Mouse (Mus musculus) spleen, postnatal 4 days (tissue): ENCODE measurements at regions not wholly inside any gene's neighbourhood (a gene's known extent, or its start where the extent isn't known, plus 50 kb on each side); places are given as distances from the start of the nearest gene placed in this dataset.
"Not testable (repeated sequence)": the region's sequence is repeated elsewhere in the genome, so short reads cannot be mapped to it uniquely, and the experiment has no call there.

ENCODE experiments used
- DNase-seq, 2 experiments: peaks; one replicate each; pipeline ENCODE4 v3.0.0; 2022; ENCODE audit warnings: low spot score in 2 of 2

DNA sequence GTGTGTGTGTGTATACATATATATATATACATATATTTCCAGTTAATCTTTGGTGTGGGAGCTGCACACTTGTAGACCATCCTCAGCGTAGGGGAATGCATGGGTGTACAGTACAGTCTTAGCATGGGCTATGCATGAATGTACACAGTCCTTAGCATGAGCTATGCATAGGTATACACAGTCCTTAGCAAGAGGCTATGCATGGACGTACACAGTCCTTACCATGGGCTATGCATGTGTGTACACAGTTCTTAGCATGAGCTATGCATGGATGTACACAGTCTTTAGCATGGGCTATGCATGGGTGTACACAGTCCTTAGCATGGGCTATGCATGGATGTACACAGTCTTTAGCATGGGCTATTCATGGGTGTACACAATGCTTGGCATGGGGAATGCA is 70.5 kb downstream of the Rchy1 start:
- no peak for DNase-seq

DNA sequence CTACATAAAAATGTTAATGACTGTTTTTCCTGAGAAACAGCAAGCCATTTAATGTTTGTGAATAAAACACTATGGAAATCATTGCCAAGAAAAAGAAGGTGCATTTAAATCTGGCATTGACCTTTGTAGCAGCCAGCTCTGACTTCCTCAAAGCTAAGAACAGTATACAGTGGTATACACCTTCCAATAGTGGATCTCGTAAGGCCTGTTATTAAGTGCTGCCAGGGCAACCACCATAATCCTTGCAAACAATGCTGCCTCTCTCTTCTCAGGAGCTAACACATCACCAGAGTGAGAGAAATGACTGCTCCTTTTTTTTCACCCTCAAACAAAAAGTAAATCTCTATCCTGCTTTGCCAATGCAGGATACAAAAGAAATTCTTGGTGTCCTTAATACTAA is 81.1 kb downstream of the Rchy1 start:
- no peak for DNase-seq

DNA sequence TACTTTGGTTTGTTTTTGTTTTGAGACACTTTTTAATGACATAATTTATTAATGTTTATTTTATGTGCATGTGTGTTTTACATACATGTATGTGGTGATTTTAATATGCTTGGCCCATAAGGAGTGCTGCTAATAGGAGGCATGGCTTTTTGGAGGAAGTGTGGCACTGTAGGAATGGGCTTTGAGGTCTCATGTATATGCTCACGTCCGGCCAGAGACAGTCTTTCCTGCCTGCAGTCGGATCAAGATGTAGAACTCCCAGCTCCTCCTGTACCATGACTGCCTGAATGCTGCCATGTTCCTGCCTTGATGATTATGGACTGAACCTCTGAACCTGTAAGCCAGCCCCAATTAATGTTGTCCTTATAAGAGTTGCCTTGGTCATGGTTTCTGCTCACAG is 82.6 kb downstream of the Rchy1 start:
- no peak for DNase-seq

DNA sequence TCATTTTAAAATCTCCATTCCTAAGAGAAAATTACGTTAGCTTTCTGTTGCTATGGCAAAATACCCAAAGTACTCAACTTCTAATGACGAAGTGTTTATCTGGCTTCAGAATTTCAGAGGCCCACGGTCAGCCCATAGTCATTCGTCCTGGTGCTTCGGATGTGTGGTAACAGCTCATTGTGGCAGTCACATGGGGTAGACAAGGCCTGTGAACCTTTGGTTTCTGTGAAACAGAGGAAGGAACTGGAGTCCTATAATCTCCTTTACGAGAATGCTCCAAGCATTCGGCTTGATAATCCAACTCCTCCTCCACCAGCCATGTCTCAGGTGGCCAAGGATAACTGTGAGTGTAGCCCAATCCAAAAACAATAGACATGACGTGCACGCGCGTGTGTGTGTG is 84.2 kb downstream of the Rchy1 start:
- DNase-seq: no peak

DNA sequence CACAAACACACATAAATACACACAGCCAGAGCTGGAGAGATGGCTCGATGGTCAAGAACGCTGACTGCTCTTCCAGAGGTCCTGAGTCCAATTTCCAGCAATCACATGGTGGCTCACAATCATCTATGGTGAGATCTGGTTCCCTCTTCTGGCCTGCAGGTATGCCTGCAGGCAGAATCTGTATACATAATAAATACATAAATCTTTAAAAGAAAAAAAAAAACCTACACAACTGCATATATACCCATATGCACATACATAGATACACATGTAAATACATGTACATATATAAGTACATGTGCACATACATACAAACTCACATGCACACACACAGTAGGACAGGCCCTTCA is 86.2 kb downstream of the Rchy1 start:
- no peak for DNase-seq

DNA sequence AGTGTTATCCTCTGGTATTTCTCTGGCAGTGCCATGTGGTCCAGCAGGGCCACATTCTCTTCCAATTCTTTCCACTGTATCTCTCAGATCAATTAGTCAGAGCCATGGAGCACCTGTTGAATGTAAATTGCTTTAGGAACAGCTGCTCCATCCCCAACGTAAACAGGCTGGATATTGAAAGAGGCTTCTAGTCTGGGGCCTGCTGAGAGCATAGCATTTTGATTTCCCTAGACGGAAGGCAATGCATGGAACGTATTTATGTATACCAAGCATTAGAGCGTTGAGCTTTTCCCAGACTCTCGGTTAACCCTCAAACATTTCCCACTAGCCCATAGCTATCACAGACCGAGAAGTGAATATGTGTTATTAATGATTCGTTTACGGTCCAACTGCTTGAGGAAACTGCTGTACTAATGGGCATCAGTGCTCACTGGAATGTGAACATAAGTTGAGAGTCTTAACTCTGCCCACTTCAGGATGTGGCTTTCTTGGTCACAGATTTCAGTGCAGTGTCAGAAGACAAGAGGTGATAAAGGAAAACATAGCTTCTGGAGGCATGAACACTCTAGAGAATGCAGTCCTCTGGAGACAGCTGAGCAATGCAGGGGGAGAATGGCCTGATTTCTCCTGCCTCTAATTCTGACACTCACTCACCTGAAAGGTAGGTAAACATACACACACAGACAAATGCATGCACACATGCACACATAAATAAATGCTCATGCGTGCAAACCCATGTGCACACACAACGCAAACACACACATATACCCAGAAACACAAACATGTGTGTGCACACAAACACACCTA is 86.8 kb downstream of the Rchy1 start:
- DNase-seq: no peak

DNA sequence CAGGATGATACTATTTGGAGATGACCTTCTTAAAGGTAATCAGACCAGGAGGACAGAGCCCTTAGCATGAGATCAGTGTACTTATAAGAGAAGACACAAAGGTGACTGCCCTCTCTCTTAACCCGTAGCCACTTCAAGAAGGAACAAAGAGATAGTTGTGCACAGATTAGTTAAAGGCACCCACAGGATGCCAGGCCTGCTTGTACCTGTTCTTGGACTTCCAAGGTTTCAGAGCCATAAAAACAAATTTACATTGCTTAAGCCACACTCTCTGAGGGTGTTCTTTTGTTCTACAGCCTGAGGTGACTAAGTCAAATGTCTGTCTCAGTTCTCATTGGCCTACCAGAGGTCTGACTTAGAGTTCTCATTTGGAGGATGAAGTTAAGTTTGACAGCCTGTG is 90.1 kb downstream of the Rchy1 start:
- no peak for DNase-seq

DNA sequence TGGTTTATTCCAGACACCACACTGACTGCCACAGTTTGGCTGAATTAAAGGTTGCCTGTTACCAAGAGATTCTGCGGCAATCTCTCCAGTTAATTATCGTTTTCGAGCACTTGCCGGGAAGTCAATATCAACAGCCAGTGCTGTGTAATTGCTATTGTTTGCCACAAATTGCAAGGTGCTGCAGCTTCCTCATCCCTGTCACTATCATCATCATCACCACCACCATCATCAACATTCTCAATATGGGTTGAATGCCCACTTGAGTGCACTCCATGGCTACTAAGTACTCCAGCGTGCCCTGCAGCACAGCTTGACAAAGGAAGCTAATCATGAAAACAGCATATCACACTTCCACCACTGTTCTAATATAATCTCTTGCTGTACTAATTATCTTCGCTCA is 93.1 kb downstream of the Rchy1 start:
- DNase-seq: no peak

DNA sequence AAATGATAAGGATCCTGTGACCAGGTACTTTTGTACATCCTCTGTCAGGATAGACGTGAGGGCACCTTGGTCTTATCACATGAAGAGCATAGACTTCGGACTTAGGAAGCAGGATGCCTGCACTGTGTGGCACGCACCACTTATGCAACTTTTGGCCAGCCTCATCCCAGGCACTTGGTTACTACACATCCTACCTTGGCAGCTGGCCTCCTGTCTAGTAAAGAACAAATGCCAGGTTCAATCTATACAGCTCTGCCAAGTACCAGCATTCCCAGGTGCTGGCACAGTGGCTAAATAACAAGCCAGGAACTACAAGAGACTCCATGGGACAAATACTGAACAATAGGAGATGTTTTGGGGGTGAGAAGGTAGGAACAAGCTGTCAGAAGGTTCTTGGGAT is 96.7 kb downstream of the Rchy1 start:
- no peak for DNase-seq

DNA sequence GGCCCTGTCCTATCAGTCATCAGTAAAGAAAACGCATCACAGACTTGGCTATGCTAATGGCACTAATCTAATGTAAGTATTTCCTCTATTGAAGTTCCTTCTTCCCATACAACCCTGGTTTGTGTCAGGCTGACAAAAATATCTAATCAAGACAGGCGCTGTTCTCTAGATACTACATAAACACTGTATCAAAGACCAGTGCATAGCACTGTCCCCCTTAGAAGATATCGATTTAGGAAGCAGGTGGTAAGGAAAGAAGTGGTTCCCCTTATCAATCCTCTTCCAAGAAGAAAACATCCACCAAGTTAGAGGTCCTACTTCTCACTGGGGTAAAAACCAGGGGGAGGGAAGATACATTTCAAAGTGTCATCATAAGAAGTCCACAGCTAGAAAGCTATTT is 97.5 kb downstream of the Rchy1 start:
- DNase-seq: no peak

DNA sequence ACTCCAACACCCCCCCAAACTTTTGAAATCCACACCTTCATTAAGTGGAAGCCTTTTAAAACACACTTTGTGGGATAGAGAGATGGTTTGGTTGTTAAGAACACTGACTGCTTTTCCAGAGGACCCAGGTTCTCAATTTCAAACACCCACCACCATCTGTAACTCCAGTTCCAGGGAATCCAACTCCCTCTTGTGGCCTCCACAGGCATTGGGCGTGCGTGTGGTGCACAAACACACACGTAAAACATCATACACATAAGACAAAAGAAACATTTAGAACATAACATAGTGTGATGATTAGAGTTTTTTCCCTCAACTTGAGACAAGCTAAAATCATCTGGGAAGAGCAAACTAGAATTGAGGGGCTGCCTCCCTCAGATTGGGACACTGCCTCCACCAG is 100.0 kb downstream of the Rchy1 start:
- no peak for DNase-seq

DNA sequence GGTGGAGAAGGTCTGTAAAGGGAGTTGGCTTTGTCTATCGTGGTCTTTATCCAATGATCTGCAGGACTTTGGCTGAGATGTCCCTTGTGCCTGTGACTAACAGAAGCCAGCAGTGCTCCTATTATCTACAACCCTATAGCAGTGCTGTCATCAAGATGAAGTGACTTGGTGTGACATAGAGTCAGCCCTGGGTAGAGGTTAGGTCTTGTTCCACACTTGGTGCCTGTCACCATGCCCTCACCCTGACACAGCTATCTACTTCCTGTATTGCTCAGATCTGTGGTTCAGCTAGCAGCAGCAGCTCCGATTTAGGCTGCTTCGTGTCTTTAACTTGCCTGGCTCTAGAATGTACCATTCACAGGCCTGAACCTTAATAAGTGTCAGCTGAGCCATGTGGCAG is 100.6 kb downstream of the Rchy1 start:
- no peak for DNase-seq

DNA sequence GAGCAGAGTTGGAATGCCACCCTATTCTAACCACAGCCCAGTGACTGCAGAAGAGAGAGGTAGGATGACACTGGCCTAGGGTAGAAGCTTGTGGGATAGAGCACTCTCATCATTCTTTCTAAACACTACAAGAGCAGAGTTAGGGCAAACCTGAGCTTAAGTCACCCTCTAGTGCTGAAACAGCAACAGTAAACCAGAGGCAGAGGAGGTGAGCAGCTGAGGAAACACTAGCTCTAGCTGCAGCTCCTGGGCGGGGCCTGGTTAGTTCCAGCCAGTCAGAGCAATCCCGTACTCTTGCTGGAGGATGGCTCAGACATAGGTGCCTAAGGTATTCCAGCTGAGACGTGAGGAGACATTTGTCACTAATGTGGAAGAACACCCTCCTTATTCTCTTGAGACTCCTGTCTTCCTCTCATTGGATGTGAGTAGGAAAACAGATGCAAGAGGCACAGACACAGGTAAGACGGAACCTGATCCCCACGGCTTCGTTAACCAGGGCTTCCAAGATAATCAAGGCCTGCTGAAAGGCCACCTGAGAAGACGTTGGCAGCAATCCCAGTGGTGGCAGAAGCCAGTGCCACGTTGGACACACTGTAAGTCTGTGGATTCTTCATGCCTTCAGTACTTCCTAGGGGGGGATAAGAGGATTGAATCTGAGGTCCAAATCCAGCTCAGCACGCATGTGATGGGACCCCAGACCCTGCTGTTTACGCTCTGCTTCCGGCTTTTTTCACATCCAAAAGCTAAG is 101.3 kb downstream of the Rchy1 start:
- no peak for DNase-seq

DNA sequence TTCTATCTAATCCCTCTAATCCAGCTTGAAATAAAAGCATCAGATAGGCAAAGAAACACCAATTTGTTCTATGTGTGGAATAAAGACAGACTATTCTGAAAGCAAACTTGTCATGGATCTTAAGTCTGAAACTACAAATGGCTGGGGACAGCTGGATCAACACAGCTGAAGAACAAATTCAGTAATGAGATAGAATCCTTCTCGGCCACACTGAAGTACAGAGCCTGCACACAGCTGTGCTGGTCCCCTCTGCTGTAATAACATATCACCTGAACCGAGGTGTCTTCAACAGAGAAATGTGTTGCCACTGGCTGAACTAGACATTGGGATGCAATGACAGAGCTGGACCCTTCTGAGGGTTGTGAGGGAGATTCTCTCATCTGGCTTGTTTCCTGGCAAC is 102.4 kb downstream of the Rchy1 start:
- DNase-seq: no peak

DNA sequence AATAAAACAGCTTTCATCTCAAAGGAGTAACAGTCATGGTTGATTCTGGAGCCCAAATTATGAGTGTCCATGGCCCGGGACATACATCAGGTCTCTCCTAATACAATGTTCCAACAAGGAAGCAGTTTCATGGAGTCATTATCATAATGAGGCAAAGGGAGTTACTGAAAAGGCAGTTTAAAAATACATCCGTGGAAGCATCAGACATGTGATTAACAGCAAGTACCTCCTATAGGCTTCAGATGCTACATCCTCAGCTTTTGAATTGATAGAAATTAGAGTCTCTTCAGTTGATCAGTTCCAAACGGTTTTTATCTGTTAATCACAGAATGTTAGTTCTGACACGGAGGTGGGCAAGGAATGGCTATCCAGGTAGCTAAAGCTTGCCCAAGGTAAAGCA is 110.5 kb downstream of the Rchy1 start:
- no peak for DNase-seq

DNA sequence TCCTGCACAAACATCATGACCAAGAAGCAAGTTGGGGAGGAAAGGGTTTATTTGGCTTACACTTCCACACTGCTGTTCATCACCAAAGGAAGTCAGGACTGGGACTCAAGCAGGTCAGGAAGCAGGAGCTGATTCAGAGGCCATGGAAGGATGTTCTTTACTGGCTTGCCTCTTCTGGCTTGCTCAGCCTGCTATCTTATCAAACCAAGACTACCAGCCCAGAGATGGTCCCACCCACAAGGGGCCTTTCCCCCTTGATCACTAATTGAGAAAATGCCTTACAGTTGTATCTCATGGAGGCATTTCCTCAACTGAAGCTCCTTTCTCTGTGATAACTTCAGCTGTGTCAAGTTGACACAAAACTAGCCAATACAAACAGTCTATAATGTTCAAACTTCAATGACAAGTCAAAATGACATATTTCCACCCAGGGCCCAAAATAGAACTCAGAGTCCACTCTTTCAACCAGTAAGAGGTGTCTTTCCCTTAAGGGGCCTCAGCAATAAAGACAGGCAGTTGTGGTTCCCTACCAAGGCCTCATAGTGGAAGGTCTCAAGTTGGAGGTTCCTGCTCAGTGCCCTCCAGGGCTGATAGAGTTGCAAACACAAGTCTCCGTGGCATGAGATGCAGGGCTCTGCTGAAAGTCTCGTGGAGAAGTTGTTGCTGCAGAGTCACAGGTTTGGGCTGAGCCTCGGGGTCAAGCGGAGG is 111.9 kb downstream of the Rchy1 start:
- DNase-seq: not testable (repeated sequence)

DNA sequence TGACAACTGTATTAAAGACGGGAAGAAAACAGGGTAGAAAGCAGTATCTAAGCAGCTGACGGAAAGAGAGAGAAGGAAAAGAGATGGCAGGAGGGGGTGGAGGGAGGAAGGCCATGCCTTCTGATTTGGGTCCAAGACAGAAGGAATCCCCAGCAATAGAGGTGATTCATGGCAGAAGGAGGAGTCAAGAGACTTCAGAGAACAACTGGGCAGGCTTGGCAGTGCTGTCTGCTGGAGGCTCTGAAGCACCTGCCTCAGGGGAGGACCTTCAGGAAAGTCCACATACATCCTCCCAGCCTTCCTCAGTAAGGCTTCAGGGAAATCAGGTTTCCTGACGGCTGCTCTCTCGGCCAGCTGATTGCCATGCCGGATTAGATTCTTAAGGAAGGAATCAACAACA is 112.4 kb downstream of the Rchy1 start:
- DNase-seq: no peak

DNA sequence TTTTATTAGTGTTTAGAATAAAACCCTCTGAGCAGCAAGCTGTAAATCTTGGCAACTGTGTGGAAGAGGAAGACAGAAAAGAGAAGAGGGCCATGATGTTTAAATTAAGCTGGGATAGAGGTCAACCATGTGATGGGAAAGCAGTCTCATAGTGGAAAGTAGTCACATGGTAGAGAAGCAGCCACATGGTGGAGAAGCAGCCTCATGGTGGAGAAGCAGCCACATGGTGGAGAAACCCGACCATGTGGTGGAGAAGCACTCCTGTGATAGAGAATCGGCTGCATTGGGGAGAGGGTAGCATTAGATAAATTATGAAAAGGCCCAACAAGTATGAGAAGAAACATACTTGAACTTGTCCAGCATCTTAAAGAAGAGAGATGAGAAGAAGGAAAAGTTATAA is 113.3 kb downstream of the Rchy1 start:
- no peak for DNase-seq

DNA sequence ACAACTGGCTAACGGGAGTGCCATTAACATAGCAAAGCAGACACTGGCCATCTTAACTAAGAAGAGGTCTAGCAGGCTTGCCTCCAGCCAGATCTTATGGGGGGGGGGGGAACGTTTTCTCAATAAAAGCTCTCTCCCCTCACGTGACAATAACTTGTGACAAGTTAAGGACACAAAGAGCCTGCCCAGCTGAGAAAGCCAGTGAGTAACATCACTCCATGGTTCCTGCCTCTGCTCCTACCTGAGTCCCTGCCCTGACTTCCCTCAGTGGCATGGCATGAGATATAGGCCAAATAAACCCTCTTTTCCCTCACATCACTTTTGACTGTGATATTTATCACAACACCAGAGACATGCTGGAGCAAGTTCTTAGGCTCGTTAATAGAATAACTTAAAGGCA is 113.8 kb downstream of the Rchy1 start:
- no peak for DNase-seq

DNA sequence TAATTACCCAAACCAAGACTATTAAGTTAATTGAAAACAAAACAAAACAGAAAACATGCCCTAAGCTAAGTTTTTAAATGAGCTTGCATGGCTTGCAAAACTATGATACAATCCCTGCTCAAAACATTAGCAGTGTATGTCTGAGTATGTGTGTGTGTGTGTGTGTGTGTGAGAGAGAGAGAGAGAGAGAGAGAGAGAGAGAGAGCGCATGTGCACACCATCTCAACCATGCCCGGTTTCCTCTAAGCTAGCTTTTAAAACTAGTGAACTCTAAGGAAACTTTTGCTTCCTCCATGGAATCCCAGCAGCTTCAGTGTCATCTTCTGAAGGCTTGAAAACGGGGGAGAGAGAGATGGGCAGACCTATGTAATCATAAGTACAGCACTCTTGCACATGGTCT is 114.3 kb downstream of the Rchy1 start:
- no peak for DNase-seq

DNA sequence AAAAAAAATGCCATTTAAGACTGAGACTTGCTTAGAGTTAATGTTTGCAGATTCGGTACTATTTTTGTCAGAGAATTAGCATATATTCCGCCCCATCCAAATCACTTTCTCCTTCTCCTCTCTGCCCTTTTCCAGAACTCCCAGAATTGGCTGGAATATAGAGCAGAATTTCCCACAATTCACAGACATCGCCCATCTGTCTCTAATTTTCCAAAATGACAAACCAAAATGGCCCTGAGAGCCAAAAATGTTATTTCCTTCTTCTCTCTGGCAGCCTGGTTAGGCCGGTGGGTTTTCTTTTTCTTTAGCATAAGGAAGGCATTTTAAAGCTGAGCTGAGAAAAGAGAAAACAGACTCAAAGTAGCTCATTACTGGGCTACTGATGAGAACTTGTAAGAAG is 119.8 kb downstream of the Rchy1 start:
- DNase-seq: no peak

DNA sequence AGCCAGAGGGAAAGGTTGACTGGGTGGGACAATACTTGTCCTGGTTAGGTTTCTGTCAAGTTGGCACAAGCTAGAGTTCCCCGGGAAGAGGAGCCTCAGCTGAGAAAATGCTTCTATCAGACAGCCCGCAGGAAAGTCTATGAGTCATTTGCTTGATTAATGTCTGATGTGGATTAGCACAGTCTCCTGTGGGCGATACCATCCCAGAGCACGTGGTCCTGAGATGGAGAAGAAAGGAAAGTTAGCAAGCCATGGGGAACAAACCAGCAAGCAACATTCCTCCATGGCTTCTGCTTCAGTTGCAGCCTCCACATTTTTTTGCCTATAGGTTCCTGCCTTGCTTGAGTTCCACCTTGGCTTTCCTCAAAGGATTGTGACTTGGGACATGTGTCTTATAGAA is 121.8 kb downstream of the Rchy1 start:
- no peak for DNase-seq

DNA sequence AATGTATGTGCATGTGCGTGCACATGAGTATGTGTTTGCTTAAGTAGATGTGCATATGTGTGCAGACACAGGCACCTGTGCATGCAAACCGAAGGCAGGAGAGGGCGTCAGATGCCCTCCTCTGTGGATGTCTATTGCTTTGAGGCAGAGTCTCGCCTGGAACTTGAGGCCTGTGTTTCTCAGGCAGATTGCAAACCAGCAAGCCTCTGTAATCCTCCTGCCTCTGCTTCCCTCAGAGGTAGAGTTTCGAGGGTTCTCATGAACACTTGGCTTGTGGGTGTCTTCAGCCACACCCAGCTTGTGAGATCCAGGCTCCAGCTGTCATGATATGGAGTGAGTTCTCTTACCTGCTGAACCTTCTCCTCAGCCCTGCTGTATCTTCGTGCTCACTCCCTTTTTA is 134.4 kb downstream of the Rchy1 start:
- DNase-seq: no peak
